Mouse (Mus musculus) heart, postnatal 10 days (tissue): ENCODE results near the gene Pccb. TPM values are rescaled to one million over a fixed set of nuclear protein-coding genes. Genes with fewer than 3 reads are reported as not detected.
A peak's percentile ranks its signal among the peaks of the same experiment; 100 is the strongest.

Source experiments
- DNase-seq, 2 experiments: peaks; one replicate each; pipeline ENCODE4 v3.0.0; 2021
- intact Hi-C: fragments of 180-260 bp; cut with DNase I; formaldehyde crosslinking; loops from one replicate; pipeline ENCODE4 v1.15.1; 2025
- total RNA-seq, 2 experiments: library from RNA; stranded (reverse); gene quantifications; 2 replicates each; pipeline ENCODE4 v1.2.3; 2021

The Pccb gene
- total RNA-seq, result 10 to 100 TPM; 77.6 to 89.0 TPM

DNA sequence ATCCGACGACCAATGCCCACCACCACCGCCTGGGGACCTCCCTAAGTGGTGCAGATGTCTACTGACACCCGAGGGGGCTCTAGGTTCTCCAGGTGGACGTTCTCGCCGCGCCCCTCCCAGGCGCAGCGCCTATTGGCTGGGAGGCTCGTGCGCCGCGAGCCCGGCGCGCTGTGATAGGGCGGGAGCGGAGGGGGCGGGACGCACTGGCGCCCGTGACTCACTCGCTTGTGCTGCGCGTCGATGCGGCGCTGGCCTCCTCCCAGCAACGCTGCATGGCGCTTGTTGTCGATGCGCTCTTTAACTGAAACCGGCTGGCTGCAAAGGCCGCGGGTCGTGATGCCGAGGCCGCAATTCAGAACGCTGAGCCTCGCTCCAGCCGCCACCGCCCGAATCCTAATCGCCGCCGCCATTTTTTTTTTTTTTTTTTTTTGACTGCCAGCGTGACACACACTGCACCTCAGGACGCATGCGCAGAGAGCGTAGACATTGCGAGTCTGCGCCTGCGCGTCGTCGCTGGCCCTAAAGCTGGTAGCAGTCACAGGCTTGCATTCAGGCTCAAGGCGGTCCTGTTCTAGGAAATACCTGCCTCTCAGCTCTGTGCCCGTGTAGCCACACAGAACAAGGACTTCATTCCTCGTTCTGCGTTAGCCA, at the start of gene Pccb:
TSS of gene Pccb (minus strand) at position 451 of the 651 bp plus-strand sequence.
- peak; percentile 97 for DNase-seq
- intact Hi-C loops, result loop anchor here (1.0 kb wide), 1 partner anchor 37 kb away; no protein-coding TSS in a partner anchor

DNA sequence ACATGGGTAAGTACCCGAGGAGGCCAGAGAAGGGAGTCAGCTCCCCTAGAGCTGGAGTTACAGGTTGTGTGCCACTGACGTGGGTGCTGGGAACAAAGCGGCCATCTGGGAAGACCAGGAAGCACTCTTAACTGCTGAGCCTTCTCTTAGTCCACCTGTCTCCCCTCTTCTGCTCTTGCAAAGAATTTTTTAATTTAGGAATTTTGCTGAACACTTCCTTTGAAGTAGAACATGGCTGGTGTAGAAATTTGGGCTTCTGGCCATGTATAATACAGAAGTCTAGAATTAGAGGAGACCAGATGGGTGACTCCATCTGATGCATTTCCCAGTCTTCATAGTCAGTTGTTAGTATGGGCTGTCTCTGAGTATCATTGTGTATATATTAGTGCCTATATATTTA, 49.0 kb upstream of the Pccb start:
- DNase-seq, result no peak
- intact Hi-C loops, result no loop called here

DNA sequence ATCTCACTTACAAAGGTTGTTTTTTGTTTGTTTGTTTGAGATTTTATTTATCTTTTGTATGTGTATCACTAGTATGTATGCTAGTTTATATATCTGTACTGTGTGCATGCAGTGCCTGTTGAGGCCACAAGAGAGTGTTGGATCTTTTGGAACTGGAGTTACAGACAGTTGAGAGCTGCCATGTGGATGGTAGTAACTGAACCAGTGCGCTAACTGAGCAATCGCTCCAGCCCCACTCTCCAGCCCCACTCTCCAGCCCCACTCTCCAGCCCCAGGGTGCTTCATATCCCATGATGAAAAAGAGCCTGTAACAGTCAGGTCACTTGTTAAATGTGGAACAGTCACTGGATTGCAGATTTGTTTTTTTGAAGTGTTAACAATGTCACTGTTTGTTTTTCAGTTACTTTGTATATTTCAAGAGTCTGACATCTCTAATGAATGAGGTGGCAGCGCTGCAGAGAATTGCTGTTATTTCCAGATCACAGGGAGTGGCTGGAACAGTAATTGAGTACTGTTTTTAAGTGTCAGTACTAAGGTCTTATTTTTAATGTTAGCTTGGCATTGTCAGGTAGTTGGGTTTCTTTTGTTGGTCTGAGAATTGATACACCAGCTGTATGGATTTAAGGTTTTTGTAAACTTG, 45.5 kb upstream of the Pccb start:
- DNase-seq, result no peak
- intact Hi-C loops, result no loop called here

- no peak for DNase-seq
- intact Hi-C loops, result loop anchor here (5.0 kb wide), 2 partner anchors 74 to 436 kb away; no protein-coding TSS in a partner anchor
These were observed 43.9 kb upstream of the Pccb start for GRCm38 (mm10) chr9:101078579-101078978.

DNA sequence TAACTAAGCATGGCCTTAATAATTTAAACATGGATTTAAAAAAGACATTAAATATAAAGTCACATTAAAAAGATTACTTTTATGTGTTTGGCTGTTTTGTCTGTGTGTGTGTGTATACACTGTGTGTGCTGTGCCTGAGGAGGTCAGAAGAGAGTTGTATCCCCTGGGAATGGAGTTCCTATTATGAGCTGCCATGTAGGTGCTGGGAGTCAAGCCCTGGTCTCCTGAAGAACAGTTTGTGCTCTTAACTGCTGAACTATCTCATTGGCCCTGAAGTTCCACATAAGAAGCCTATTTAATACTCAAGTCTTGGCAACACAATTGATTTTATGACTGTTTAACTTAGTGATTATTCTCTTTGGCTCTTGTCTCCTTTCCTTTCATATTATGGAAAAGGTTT, 42.8 kb upstream of the Pccb start:
- intact Hi-C loops, result loop anchor here (5.0 kb wide), 2 partner anchors 75 to 435 kb away; no protein-coding TSS in a partner anchor
- no peak for DNase-seq

- intact Hi-C loops, result loop anchor here (5.0 kb wide), 2 partner anchors 76 to 434 kb away; no protein-coding TSS in a partner anchor
- peak; percentile 18 to 29 for DNase-seq
These were observed 41.6 kb upstream of the Pccb start for GRCm38 (mm10) chr9:101076095-101076875.

DNA sequence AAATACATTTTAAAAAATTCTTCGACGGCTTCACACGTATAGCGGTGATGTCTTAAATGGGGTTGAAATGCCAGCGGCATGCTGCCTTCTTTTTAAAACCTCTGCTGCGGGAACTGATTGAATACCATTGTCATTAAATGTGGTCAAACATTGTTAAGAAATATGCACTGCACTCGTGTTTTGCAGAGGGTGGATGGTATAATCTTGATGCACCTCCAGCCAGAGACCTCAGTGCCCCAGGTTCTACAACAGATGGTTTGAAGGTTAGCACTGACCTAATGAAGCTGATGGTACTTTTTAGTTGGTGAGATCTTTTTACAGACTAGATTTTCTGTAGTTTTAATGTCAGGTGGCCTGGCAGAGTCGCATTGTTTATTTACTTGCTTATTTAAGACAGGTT, 41.0 kb upstream of the Pccb start:
- peak in 1 of 2 experiments; percentile 18 for DNase-seq
- intact Hi-C loops, result loop anchor here (2.0 to 5.0 kb wide), 3 partner anchors 31 to 433 kb away; no protein-coding TSS in a partner anchor

- DNase-seq, result peak in 1 of 2 experiments; percentile 47
These were observed 40.4 kb upstream of the Pccb start for GRCm38 (mm10) chr9:101075091-101075581.

DNA sequence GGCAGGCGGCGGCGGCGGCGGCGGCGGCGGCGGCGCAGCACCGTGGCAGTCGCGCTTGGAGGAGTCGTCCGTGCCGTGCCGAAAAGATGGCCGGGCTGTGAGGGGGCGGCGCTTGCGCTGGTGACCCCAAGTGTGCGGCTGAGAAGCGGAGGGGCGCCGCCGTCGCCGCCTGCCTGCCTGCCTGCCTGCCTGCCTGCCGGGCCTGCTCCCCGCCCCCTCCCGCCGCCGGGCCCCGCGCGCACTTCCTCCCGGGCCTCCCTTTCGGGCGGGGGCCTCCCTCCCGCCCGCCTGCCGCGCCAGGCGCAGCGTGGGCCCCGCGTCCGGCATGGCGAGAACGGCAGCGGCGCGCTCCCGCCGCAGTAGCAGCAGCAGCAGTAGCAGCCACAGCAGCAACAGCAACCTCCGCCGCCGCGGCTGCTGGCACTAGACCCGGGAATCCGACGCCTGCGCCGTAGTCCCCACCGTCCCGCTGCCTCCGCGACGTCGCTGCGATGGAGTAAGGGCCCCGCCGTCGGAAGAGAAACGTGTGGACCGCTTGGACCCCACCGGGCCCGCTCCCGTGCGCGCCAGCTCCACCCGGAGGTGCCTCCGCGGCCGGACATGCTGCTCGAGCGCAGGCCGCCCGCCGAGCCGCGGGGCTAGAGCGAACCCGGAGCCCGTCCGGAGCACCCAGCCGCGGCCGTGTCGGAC, 39.8 kb upstream of the Pccb start:
- intact Hi-C loops, result loop anchor here (2.0 to 5.0 kb wide), 3 partner anchors 32 to 432 kb away; no protein-coding TSS in a partner anchor
- peak; percentile 84 to 89 for DNase-seq

More at GRCm38 (mm10) chr9:101075091-101075581, 40.4 kb upstream of the Pccb start:
- intact Hi-C loops, result loop anchor here (2.0 to 5.0 kb wide), 3 partner anchors 32 to 433 kb away; no protein-coding TSS in a partner anchor

- DNase-seq, result no peak
- intact Hi-C loops, result loop anchor here (2.0 kb wide), 1 partner anchor 33 kb away; no protein-coding TSS in a partner anchor
These were observed 39.3 kb upstream of the Pccb start, which contains the start of gene Msl2 for GRCm38 (mm10) chr9:101073987-101074331. Gene Msl2, plus strand, starts transcription at chr9:101074101.

GRCm38 (mm10) chr9:101073041-101073986, 38.6 kb upstream of the Pccb start:
- intact Hi-C loops, result no loop called here
- peak; percentile 99 for DNase-seq

DNA sequence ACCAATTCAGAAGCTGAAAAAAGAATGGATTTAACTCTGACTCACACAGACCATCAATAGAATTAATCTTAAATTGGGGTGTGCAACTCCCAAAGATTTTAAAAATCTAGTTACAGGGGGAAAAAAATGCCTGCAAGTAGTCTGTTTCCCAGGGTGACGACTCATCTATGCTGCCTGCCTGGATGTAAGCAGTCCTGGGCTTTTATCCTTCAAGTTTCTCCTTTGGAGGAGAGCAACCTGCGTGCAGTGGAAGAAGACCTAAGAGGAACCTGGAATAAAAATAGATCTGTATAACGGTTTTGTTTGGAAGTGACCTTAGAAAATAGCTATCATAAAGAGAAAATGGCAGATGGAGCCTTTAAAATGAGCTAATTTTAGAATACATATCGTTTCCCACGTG, 37.8 kb upstream of the Pccb start:
- DNase-seq, result no peak
- intact Hi-C loops, result no loop called here

GRCm38 (mm10) chr9:101069781-101070180, 35.1 kb upstream of the Pccb start:
- intact Hi-C loops, result no loop called here

GRCm38 (mm10) chr9:101065076-101065602, 30.4 kb upstream of the Pccb start:
- no peak for DNase-seq
- intact Hi-C loops, result no loop called here

More at GRCm38 (mm10) chr9:101069781-101070180, 35.1 kb upstream of the Pccb start:
- DNase-seq, result no peak

GRCm38 (mm10) chr9:101062253-101062780, 27.6 kb upstream of the Pccb start:
- intact Hi-C loops, result no loop called here
- no peak for DNase-seq

DNA sequence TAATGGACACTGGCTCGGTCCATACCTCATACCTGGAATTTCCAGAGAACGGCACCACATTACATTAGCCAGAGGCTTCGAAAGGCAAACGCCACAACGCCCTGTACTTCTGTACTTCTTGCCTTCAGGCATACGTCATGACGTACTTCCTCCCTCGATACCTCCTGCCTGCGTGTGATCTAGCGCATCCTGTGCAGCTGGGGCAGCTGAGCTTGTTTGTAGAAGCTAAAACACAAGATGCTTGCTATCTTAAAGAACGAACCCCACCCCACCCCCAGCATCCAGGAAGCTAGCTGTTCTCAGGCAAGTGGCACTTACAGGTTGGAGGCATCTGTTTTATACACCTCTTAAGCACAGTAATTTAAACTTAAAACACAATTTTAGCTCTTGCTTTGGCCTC, 26.3 kb upstream of the Pccb start:
- intact Hi-C loops, result no loop called here
- DNase-seq, result no peak

- DNase-seq, result no peak
- intact Hi-C loops, result no loop called here
These were observed 22.5 kb upstream of the Pccb start for GRCm38 (mm10) chr9:101057156-101057555.

DNA sequence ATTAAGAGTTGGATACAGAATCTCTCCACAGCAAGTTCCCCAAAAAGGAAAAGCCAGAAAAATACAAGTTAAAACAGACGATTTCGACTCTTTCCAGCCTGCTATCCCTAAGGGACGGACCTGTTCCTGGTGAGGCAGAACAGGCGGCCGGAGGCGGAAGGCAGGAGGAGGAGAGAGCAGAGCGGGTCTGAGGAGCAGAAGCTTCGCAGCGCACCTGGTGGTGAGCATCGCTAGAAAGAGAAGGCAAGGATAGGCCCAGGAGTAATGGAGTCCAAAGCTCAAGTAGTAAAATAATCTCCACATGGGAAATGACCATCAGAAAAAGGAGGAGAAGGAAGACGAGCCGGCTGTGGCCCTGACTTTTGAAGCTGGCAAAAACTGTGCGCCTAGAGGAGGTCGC, 18.6 kb upstream of the Pccb start:
- intact Hi-C loops, result no loop called here
- no peak for DNase-seq

DNA sequence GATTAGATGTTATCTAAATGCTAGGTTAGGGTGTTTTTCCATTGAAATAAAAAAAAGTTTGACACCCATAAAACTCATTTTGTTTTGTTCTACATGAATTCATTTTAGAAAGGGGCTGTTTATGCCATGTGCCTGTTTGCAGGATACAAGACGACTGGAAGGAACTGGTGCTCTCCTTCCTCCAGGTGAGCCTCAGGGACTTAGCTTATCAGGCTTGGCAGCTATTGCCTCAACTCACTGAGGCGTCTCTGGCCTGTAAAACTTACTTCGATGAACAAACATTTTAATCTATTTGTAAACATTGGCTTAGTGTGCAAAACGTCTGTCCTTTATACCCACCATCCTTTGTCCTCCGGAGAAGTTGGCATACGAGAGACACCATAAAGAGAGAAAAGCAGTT, 18.0 kb upstream of the Pccb start:
- DNase-seq, result no peak
- intact Hi-C loops, result no loop called here
